Mouse (Mus musculus): ENCODE results near the gene Arhgap5. TPM values are rescaled to one million over a fixed set of nuclear protein-coding genes. Genes with fewer than 3 reads are reported as not detected.
A peak's percentile ranks its signal among the peaks of the same experiment; 100 is the strongest.

Arhgap5 gene
- polyA plus RNA-seq, 1 experiment from 2014 or later: 49.1 TPM

- H3K4me2 ChIP-seq: peak overlapping the region; percentile 68
- H3K27me3 ChIP-seq: no peaks in the 10 kb centered on the region
- peak overlapping the region; percentile 93 for H3K27ac ChIP-seq
- H3K9ac ChIP-seq: peak overlapping the region; percentile 82
- peak; percentile 79 for ATAC-seq (ENCODE audit: insufficient number of reproducible peaks, insufficient read depth, low FRiP score, low TSS enrichment, low read depth)
- H3K9me3 ChIP-seq: no peaks in the 10 kb centered on the region
- H3K4me3 ChIP-seq: peak overlapping the region; percentile 83
- H3K36me3 ChIP-seq: no peaks in the 10 kb centered on the region
- WGBS: under 1% methylated on average over 33 of the region's 33 CpGs
- H3K4me1 ChIP-seq: peaks cover 12% of the 10 kb centered on the region; the same call in 1 of the 2 replicates
Observed at GRCm38 (mm10) chr12:52604256-52604991, 100.7 kb downstream of the Arhgap5 start.

- Histone ChIP-seq H3K27me3 (no peaks in the 10 kb centered on the region), H3K4me1 (peaks cover 12% of the 10 kb centered on the region; the same call in 1 of the 2 replicates), H3K4me2 (peak overlapping the region; percentile 68), H3K4me3 (peak overlapping the region; percentile 83), H3K9me3 (no peaks in the 10 kb centered on the region), H3K9ac (peak overlapping the region; percentile 82), H3K27ac (peak overlapping the region; percentile 93), H3K36me3 (no peaks in the 10 kb centered on the region)
- 45% methylated on average over 13 of the region's 13 CpGs for WGBS
- no peak for ATAC-seq (ENCODE audit: insufficient number of reproducible peaks, insufficient read depth, low FRiP score, low TSS enrichment, low read depth)
Observed at GRCm38 (mm10) chr12:52604992-52605652, 101.3 kb downstream of the Arhgap5 start.

GRCm38 (mm10) chr12:52607411-52607810 lies 103.6 kb downstream of the Arhgap5 start:
- ATAC-seq (ENCODE audit: insufficient number of reproducible peaks, insufficient read depth, low FRiP score, low TSS enrichment, low read depth): no peak
- H3K36me3 ChIP-seq: no peaks in the 10 kb centered on the region
- H3K9ac ChIP-seq: no peak overlapping the region
- H3K9me3 ChIP-seq: no peaks in the 10 kb centered on the region
- no peaks in the 10 kb centered on the region for H3K27me3 ChIP-seq
- no peak overlapping the region for H3K27ac ChIP-seq
- WGBS: 65% methylated on average over 4 of the region's 4 CpGs
- H3K4me1 ChIP-seq: peaks cover 7% of the 10 kb centered on the region; the same call in 1 of the 2 replicates
- no peak overlapping the region for H3K4me2 ChIP-seq
- H3K4me3 ChIP-seq: no peak overlapping the region

GRCm38 (mm10) chr12:52615703-52616102 lies 111.9 kb downstream of the Arhgap5 start:
- Histone ChIP-seq H3K27me3 (no peaks in the 10 kb centered on the region), H3K4me2 (no peak overlapping the region), H3K4me1 (no peaks in the 10 kb centered on the region), H3K9ac (no peak overlapping the region), H3K9me3 (no peaks in the 10 kb centered on the region), H3K27ac (no peak overlapping the region), H3K36me3 (no peaks in the 10 kb centered on the region), H3K4me3 (no peak overlapping the region)
- no peak for ATAC-seq (ENCODE audit: insufficient number of reproducible peaks, insufficient read depth, low FRiP score, low TSS enrichment, low read depth)
- 79% methylated on average over 3 of the region's 3 CpGs for WGBS

- H3K27me3 ChIP-seq: no peaks in the 10 kb centered on the region
- WGBS: 79% methylated on average over 5 of the region's 5 CpGs
- no peak for ATAC-seq (ENCODE audit: insufficient number of reproducible peaks, insufficient read depth, low FRiP score, low TSS enrichment, low read depth)
- no peaks in the 10 kb centered on the region for H3K36me3 ChIP-seq
- H3K4me3 ChIP-seq: no peak overlapping the region
- no peak overlapping the region for H3K4me2 ChIP-seq
- no peak overlapping the region for H3K9ac ChIP-seq
- 0 out of 2 replicates have a peak, but pooled peaks cover 2% of the 10 kb centered on the region for H3K4me1 ChIP-seq
- no peak overlapping the region for H3K27ac ChIP-seq
- H3K9me3 ChIP-seq: no peaks in the 10 kb centered on the region
Observed at GRCm38 (mm10) chr12:52618418-52619040, 114.8 kb downstream of the Arhgap5 start.

GRCm38 (mm10) chr12:52619644-52620043 lies 115.9 kb downstream of the Arhgap5 start:
- H3K4me1 ChIP-seq: 0 out of 2 replicates have a peak, but pooled peaks cover 2% of the 10 kb centered on the region
- H3K36me3 ChIP-seq: no peaks in the 10 kb centered on the region
- no peak overlapping the region for H3K4me2 ChIP-seq
- H3K27me3 ChIP-seq: no peaks in the 10 kb centered on the region
- H3K9ac ChIP-seq: no peak overlapping the region
- no peaks in the 10 kb centered on the region for H3K9me3 ChIP-seq
- no peak overlapping the region for H3K27ac ChIP-seq
- H3K4me3 ChIP-seq: no peak overlapping the region
- no peak for ATAC-seq (ENCODE audit: insufficient number of reproducible peaks, insufficient read depth, low FRiP score, low TSS enrichment, low read depth)

Other genes starting within 250 kb of the Arhgap5 start
- 1.3 and 1.4 TPM in 2 replicates for gene Akap6, start 195.4 kb downstream of the Arhgap5 start, polyA plus RNA-seq (2015; fragmentation: Nextera tagmentation; extraction: Ambion mirVana)